Mouse (Mus musculus): ENCODE measurements around the gene Tbx5.

GRCm38 (mm10) chr5:119866277-119867235, 34.1 kb downstream of the Tbx5 start:
- TF ChIP-seq FLI1 (IDR thresholded peaks at IDR 0.05; ENCODE audit: low read length) (no peak), GATA1 (IDR thresholded peaks at IDR 0.05; ENCODE audit: borderline replicate concordance, low read length) (no peak)
